Mouse (Mus musculus): ENCODE data around the gene Spred1.

Gene Spred1

DNA sequence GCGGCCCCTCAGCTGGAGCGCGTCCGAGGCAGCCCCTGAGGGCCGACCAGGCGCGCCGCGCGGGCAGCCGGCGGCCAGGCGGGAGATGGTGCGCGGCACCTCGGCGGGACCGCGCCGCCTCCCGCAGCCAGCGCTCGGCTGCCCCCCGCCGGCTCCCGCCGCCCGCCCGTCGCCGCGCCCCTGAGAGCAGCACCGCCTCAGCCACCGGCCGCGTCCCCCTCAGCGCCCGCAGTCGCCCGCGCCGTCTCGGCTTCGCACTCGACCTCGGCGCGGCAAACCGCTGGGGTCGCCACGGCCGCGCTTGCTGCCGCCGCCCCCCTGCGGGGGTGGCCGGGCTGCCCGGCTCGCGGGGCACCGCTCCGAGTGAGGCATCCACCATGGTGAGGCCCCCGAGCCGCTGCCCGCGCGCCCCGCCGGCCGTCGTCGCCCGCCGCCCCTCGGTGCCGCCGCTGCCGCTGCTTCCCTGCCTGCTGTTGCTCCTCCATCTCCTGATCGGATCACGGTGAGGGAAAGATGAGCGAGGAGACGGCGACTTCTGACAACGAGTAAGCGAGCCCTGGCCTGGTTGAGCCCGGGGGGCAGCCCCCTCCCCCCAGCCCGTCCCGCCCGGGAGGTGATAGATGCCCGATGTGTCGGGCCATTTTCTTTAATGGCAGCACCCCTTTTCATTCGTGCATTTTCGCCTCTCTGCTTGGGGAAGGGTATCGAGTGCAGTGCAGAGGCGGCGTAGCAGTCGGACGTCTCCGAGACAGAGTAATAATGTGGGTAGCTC is at the start of gene Spred1:
Spred1 (plus strand) TSS at position 163 of the 772 bp plus-strand sequence.
- DNase-seq (ENCODE audit: low read depth, low spot score): peak; percentile 80

DNA sequence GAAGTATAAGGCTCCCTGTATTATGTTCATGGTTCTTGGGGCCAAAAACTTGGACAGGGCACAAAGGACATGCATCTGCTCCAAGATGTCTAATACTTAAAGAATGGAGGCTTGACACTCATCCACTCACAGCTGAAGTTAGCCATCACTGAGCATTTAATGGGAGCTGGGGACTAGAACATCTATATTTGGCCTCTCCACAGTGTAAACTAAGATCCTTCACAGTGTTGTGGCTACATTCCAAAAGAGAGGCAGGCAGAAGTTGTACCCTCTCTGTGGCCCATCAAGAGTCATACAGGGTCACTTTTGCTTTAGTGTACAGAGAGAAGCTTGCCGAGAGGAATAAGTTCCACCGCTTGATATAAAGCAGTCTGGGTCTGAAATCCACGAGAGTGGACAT is 49.6 kb upstream of the Spred1 start:
- DNase-seq (ENCODE audit: low read depth, low spot score): no peak

DNA sequence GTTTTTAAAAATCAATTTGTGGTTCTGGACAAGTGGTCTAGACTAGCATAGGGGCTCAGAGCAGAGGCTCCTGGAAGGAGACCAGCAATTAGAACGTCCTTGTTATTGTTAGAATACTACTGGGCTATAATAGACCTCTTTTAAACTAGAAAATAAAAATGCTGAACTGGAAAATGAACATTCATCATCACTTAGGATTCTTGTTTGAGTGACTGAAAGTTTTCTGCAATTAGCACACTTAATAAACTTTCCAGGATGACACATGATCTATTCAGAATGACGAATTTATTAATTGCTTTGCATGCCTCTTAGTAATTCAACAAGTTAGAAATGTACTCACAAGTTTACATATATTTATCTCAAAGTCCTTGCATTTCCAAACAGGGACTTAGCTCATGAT is 42.5 kb upstream of the Spred1 start:
- no peak for DNase-seq (ENCODE audit: low read depth, low spot score)

DNA sequence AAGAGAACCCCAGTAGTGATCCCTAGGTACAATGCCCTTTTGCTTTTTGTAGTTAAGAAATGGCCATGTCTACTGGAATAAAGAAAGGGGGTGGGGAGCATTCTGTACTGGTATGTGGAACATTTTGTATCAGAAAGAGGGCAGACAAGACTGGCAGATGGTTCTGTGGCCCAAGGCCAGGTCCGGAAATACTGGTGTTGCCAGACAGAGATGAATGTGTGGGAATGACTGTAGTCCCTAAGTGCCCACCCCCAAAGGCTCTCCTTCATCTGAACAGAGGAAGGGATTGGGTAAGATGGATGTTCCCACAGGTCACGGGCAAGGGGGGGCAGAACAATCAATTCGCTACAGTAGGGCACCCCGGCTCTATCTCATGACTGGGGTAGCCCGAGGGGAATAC is 41.6 kb upstream of the Spred1 start:
- no peak for DNase-seq (ENCODE audit: low read depth, low spot score)

DNA sequence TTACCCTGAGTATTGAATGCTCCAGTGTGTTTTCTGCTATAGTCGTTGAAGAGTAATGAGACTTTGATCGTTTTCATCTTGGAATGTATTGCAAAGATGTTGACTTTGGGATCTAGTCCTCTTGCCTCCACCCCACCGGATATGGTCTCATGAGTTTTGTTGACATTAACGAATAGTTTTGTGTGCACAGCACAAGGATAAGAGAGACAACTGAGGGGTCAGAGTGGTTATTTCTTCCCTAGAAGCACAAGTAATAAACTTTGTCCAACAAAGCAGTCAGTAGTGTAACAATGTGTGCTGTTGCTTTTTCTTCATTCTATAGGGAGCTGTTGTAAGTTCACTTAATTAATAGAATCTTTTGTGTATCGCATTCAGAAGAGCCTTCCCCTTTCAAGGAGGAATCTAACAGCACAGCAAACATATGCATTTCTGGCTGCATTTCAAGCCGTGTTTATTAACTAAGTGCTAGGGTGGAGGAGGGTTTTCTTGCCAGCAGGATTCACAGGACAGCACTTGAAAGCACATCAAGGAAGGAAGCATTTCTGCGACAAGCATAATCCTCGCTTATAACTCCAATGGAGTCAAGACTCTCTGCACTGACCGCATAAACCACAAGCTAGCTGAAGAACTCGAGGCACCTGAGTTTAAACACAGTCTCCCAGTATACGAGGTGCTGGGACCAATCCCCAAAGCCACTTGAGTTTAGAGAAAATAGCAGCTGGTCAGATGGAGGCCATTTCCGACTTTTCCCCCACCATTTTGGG is 35.0 kb upstream of the Spred1 start:
- no peak for DNase-seq (ENCODE audit: low read depth, low spot score)

DNA sequence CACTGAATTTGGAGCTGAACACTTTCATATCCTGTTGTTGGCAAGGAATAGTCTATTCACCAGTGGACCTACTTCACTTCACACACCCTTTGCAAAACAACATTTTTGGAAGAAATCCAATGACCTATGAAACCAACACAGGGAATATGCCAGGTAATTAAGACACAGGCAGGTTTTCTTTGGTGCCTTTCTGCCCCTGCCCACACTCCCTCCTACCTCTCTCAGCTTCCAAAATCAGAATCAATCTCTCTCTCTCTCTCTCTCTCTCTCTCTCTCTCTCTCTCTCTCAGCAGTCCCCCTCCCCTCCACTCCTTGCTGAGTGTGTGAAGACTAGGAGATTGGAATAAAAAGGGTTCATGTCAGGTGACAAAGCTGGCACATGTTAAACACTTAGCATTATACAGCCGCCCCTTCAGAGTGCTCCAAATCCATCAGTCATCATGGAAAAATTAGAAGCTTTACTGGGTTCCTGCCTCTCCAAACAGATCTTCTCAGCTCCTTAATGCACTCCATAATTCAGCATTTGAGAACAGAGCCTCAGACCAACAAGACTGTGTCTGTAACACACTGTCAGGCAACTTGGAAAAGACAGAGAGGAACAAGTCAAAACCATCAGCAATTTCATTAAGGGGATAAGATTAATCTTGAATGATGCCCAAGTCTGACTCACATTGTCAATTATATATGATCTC is 34.3 kb upstream of the Spred1 start:
- no peak for DNase-seq (ENCODE audit: low read depth, low spot score)

DNA sequence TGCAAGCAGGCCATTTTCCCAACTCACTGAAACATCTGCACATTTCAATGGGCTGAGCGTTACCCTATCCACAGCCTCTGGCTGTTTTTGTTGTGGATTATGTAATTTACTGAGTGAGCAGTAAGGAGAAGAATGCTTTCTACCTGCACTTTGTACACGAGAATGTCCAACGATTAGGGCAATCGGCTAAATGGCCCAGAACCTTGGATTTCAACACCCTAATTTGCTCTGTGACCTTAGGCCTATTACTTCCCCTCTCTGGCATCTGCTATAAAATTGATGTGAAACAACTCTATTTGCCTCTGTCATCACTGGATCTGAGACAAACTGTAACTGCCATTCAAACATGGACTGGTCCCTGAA is 33.7 kb upstream of the Spred1 start:
- DNase-seq (ENCODE audit: low read depth, low spot score): no peak

DNA sequence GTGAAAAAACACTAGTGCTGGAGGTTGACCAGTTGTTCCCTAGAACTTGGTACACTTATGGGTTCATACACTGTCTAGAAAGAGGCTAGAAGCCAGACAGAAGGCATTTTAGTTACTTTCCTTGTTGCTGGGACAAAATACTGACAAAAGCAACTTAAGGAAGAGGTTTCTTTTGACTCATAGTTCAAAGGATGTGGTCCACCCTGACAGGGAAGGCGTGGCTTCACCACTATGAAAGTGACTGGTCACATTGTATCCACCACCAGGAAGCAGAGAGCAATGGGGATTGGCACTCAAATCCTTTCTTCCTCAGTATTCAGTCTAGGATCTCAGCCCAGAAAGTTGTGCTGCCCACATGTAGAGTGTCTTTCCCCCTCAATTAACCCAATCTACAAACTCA is 31.7 kb upstream of the Spred1 start:
- no peak for DNase-seq (ENCODE audit: low read depth, low spot score)

DNA sequence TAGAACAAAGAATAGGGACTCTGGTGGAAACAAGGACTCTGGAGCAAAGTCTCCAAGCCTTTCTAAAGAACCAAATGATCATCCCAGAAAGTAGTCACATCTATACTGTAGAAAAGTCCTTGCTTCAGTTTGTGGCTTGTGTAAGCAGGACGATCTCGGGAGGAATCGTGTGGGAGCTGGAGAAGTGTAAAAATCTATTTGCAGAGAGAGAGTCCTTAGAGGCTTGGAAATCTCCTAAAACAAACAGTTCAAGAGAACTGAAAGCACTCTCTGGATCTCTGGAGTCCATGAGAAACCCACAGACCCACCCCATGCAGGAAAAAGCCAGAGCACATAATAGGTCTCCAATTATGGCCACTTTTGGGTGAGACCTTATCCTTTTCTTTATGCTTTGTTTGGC is 31.1 kb upstream of the Spred1 start:
- no peak for DNase-seq (ENCODE audit: low read depth, low spot score)

DNA sequence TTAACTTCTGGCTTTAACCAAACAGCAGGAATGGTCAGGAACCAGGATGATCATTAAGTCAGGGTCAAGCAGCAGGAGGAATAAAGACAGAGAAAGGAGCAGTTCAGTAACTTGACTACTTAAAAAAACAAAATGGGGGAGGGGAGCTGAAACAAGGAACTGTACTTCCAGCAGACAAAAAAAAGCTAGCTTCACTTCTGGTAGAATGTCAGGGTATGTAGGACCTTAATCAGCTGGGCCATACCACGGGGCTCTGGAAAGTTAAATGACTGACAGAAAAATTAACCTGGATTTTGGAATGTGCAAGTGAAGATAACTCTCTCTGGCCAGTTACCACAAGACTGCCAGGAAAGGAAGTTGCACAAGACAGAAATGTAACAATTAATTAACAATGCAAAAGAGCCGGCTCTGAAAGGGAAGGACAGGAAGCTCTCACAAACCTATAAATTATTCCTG is 28.2 kb upstream of the Spred1 start:
- peak; percentile 10 for DNase-seq (ENCODE audit: low read depth, low spot score)

DNA sequence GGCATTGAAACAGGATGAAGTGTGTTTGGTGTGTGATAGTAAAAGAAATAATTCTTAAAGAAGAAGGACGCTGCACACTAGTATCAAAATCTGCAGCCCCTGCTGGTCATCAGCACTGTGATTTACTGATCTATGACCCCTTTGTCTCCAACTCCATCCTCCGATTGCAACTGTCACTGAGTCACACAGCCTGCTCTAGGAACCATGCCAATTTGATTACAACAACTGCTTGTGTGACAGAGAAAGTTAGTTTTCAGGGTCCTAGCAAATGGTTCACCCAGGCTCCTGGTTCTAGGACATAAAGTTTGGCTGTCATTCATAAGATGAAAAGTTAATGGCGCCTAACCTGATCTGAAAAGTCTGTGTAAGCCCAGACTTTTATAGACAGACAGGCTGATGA is 25.7 kb upstream of the Spred1 start:
- DNase-seq (ENCODE audit: low read depth, low spot score): no peak

DNA sequence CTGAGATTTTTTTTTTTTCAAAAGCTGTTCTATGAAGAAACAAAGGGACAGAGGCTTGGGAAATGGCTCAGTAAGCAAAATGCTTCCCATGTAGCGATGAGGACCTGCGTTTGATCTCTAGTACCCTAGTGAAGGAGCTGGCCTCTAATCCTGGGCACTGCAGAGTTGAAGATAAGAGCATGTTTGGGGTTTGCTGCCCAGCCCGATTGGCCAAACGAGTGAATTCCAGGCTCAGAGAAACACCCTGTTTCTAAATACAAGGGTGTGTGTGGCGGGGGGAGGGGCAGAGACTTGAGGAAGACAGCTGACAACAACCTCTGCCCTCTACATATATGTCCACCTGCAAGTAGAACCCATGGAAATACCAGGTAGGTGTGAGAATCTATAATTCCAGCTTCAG is 23.9 kb upstream of the Spred1 start:
- DNase-seq (ENCODE audit: low read depth, low spot score): no peak

DNA sequence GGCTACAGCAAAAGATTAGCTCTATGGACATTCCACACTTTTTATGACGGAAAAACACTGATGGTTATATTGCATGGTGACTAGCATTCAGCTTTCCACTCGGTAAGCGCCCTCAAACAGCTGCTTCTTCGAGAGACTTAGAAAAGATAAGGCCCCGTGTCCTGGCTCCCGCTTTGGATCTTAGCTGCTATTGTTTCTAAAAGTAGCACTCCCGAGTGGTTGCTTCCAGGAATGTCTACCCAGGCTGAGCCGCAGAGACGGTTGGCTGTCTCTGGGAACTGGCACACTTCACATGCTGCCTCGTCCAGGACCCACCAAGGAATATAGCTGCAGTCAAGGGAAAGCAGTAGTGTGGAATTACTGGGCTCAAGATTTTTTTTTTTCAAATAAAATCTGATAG is 21.9 kb upstream of the Spred1 start:
- no peak for DNase-seq (ENCODE audit: low read depth, low spot score)

DNA sequence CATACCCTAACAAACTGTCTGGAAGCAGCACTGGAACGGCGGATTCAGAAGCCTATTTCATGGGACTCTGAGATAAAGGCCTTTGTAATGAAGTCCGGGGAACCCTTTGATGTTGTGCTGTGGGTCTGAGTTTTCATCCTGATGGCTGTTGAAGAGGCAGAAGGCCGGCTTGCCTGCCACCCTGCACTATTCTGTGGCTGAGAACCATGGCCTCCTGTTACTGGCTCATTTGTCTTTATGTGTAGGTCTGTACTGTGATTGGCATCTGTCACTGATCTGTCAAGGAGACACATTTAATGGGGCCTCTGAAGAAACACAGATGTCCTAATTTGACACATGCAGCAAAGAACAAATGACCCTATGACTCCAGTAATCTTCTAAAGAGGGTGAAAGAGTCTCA is 17.7 kb upstream of the Spred1 start:
- DNase-seq (ENCODE audit: low read depth, low spot score): no peak

DNA sequence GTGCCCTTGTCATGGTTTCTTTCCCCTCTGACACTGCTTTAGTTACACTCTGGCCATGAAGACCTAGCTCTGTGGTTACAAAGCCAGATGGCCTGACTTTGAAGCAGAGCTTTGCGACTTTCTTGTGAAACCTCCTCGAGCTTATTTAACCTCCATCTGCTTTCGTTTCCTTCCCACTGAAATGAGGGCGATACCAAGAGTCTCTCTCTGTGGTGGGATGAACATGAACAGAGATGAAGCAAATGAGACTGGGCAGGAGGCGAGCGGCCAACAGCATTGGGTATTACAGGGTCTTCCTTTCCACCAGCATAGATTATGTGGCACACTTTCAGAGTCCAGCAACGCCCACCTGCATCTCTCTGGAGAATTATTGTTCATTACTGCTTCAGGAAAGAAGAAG is 15.8 kb upstream of the Spred1 start:
- DNase-seq (ENCODE audit: low read depth, low spot score): peak; percentile 70

DNA sequence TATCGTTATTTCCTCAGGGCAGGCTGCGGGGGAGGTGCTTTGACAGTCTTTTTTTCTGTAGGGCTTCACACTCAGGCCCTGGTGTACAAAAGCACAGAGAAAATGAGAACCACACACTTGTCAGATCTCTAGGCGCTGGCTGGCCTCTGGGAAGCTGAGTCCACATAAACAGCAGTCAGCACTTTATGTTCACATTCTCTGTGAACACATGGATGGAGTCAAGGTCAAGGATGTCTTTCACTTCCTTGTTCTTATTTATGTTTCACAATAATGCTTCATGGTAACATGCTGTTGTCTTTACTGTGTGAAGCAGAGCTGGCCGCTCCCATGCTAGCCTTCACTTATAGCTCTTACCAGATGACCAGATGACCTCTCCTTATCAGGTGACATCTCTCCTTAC is 13.1 kb upstream of the Spred1 start:
- peak; percentile 22 for DNase-seq (ENCODE audit: low read depth, low spot score)

DNA sequence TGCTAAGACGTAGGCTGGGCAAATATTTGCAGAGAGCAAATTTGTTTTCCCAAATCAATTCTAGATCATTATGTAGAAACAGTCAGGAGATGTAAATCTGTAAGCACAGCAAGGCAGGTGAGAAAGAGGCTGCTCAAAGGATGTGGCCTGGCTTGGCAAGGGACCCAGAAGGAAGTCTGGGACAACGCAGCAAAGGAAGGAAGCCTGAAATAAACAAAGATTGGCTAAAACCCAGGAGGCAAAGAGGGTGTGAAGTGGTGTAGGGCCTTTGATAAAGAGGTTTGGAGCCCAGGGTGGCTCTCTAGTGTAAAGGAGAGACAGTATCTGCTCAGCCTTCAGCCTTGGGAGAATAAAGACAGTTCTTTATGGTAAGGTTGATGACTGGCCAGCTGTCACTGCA is 11.9 kb upstream of the Spred1 start:
- no peak for DNase-seq (ENCODE audit: low read depth, low spot score)

DNA sequence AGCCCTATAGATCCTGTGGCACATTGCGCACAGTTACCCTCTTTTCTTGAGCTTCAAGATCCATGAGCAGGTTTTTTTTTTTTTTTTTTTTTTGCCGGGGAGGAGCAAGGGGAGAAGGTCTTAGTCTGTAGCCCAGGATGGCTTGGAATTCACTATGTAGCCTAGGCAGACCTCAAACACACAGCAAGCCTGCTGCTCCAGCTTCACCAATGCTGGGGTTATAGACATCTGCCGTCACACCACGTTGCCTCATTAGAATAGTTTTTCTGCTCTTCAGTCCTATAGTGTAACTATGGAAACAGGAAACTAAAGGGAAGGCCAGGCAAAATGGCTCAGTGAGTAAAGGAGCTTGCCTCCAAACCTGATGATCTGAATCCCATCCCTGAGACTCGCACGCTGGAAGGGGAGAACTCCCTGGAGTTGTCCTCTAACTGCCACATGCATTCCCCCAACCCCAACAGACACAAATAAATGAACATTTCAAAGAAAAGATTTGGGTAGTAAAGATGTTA is 10.8 kb upstream of the Spred1 start:
- DNase-seq (ENCODE audit: low read depth, low spot score): no peak

DNA sequence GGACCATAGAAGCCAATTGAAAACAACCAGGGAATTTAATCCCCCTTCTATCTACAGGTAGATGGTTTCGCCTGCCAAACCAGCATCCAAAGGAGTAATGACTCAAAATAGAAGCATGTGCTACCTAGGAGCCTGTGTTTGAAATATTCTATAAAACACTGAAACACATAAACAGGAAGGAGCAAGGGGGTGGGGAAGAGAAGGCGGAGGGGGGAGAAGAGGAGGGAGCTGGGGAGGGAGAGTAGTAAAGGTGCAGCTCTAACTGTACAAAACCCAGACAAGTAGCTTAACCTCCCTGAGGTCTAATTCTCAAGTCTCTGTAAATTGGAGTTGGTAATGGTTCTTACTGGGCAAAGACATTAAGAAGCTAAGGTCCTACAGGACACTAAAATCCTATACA is 7.9 kb upstream of the Spred1 start:
- no peak for DNase-seq (ENCODE audit: low read depth, low spot score)

DNA sequence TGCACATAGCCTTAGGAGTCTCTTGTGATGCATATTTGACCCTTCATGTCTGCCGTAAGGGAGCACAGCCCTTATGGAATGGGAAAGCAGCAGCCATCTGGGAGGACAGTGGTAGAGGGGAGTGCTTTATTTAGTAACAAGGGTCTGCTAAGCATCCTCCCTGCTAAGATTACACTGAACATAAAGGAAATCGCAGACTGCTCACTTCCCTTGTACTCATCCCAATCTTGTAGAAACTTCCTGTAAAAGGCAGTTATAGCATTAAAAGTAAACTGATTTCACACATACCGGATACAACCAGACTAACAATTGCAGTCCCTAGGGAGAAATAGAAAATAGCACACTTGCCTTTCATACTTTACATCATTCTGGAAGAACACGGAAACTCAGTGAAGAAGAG is 7.4 kb upstream of the Spred1 start:
- no peak for DNase-seq (ENCODE audit: low read depth, low spot score)

DNA sequence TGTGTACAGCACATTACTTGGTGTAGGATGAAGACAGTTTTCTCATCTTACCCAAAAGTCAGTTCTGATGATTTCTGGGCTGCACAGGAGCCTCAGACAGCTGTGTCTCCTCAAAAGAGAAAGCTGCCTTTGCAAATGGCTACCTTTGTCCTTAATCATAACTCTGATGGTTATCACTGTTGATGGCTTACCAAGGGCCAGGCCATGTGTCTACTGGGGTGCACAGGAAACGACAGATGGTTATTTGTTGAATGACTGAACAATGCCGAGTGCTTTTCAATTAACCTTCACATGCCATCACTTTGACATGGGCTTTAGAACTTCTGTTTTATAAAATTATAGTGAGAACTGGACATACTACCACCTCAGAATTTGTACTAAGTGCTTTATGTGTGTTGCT is 2.7 kb upstream of the Spred1 start:
- no peak for DNase-seq (ENCODE audit: low read depth, low spot score)

Measured in A20 (cell line).